Mouse (Mus musculus) left cerebral cortex, postnatal 25 days (tissue): Measurements from ENCODE around the gene Slc39a11. TPM values are rescaled to one million over a fixed set of nuclear protein-coding genes. Genes with fewer than 3 reads are reported as not detected.

Experiments used
- DNase-seq, 2 experiments: peaks; one replicate each; pipeline ENCODE4 v3.0.0; 2022; ENCODE audit warnings: low spot score in 2 of 2, mixed read lengths in 1 of 2
- intact Hi-C: fragments of 180-260 bp; cut with DNase I; formaldehyde crosslinking; loops from one replicate; pipeline ENCODE4 v1.15.1; 2025
- total RNA-seq, 2 experiments: library from RNA; stranded (reverse); gene quantifications; 2 replicates each; pipeline ENCODE4 v1.2.3; 2021

Gene Slc39a11
- total RNA-seq, 2 experiments from 2014 or later, result 11.4 to 13.9 TPM

DNA sequence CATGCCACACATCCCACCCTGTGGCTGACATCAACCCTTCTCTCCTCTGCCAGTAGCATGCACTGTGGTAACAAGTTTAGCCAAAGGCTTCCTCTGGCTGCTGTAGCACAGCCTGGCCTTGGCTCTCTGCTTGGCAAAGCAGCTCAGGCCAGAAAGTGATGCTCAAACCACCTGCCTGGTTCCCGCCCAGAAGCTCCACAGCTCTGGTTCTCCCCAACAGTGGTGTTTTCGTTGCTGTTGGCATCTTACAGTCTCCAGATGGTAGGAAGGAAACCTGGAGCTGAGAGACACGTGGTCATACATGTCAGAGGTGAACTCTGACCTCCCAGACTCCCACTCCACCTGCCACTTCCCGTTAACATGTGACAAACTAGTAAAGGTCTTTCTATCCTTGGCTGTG lies 127.2 kb downstream of the Slc39a11 start:
- intact Hi-C loops, result no loop called here
- no peak for DNase-seq

GRCm38 (mm10) chr11:113521469-113522190 lies 128.2 kb downstream of the Slc39a11 start:
- intact Hi-C loops, result no loop called here
- no peak for DNase-seq

DNA sequence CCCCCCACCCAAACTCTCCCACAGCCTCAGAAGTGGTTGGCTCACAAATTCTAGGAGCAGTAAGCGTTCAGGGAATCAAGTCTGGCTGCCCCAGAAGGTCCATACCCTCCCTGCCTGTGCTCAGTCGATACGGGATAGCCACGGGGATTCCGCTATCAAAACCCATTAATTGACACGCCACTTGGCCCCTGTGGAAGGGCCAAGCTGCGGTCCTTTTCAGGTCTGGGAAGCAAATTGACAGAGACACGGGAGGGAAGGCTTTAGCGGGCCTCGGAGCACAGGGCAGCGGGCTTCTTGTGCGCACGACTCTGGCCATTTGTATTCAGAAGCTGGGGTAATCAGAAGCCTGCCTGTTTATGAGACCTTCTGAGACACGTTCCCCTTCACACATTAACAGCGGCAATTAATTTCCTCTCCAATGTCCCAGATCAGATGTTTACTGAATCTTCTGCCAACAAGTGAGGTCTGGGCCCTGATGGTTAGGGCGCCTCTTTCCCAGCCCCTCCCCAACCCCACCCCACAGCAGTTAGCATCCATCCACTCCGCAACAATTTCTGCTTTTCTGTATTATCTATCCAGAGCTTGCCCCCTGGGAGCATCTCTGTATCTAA lies 128.9 kb downstream of the Slc39a11 start:
- intact Hi-C loops, result no loop called here
- no peak for DNase-seq

GRCm38 (mm10) chr11:113520373-113520772 lies 129.5 kb downstream of the Slc39a11 start:
- intact Hi-C loops, result no loop called here

GRCm38 (mm10) chr11:113519973-113520372 lies 129.9 kb downstream of the Slc39a11 start:
- no peak for DNase-seq
- intact Hi-C loops, result loop anchor here (5.0 kb wide), 1 partner anchor 92 kb away; no protein-coding TSS in a partner anchor

More at GRCm38 (mm10) chr11:113520373-113520772, 129.5 kb downstream of the Slc39a11 start:
- peak in 1 of 2 experiments; percentile 67 for DNase-seq

DNA sequence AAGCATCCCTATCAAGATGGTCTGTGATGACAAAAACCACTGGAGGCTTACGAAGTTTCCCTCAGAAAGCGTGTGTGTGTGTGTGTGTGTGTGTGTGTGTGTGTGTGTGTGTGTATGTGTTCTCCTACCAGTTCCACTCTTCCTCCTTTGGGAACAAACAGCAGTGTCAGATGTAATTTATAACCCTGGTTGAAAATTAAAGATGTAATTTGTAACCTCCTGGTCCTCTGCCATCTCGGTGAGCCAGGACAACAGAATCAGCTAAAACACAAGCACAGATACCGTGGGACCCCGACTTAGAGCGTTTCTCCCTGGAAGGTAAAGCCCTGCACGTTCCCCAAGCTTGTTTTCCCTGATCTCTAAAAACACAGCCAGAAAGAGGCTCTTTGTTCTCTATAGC lies 131.7 kb downstream of the Slc39a11 start:
- DNase-seq, result no peak
- intact Hi-C loops, result loop anchor here (5.0 kb wide), 1 partner anchor 94 kb away; no protein-coding TSS in a partner anchor

GRCm38 (mm10) chr11:113516156-113516555 lies 133.7 kb downstream of the Slc39a11 start:
- intact Hi-C loops, result loop anchor here (5.0 kb wide), 1 partner anchor 96 kb away; no protein-coding TSS in a partner anchor
- peak; percentile 30 to 80 for DNase-seq

- intact Hi-C loops, result no loop called here
- no peak for DNase-seq
Observed at GRCm38 (mm10) chr11:113512976-113513375, 136.9 kb downstream of the Slc39a11 start.

GRCm38 (mm10) chr11:113512150-113512549 lies 137.7 kb downstream of the Slc39a11 start:
- intact Hi-C loops, result no loop called here
- no peak for DNase-seq

DNA sequence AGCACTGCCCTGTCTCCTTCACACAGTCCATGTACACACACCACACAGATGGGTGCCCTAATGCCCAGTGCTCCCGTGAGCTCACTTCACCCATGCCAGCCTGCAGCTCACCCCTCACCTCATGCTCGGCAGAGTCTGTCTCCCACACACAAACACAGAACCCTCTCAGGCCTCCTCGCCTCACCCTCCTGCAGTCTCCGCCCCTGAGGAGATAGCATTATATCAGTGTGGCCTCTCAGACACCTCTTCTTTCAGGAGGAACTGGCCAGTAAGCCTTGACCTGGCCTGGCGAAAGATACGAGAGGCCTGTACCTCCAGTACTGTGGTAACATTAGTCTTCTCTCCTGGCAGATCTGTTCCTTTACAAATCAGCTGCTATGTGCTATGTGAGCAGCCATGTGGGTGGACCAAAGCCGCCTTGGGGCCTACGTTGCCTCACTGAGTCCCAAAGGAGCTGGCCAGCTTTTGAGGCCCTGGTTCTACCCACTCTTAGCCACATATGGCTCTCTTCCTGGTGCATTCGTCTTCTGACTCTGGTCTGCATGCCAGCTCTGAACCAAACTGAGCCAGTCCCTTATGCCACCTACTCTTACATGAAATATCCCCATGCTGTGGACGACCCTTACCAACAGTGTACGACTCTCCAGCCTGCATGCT lies 138.8 kb downstream of the Slc39a11 start:
- intact Hi-C loops, result no loop called here
- DNase-seq, result peak in 1 of 2 experiments; percentile 64

DNA sequence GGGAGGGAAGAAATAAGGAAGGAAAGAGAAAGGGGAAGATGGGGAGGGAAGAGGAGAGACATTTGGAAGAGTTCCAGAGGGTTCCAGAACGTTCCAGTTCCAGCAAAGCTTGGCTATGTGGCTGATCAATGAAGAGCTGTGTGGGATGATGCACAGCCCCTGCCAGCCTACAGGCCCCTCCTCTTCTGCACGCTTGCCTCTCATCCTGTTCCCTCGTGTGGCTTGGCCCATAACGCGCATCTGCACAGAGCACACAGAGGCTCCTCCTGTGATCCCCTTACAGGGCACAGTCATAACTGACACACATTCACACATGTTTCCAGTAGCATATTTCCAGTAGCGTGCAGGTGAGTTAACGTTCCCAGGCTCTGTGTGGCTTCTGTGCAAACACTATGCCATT lies 139.6 kb downstream of the Slc39a11 start:
- intact Hi-C loops, result no loop called here
- DNase-seq, result no peak

DNA sequence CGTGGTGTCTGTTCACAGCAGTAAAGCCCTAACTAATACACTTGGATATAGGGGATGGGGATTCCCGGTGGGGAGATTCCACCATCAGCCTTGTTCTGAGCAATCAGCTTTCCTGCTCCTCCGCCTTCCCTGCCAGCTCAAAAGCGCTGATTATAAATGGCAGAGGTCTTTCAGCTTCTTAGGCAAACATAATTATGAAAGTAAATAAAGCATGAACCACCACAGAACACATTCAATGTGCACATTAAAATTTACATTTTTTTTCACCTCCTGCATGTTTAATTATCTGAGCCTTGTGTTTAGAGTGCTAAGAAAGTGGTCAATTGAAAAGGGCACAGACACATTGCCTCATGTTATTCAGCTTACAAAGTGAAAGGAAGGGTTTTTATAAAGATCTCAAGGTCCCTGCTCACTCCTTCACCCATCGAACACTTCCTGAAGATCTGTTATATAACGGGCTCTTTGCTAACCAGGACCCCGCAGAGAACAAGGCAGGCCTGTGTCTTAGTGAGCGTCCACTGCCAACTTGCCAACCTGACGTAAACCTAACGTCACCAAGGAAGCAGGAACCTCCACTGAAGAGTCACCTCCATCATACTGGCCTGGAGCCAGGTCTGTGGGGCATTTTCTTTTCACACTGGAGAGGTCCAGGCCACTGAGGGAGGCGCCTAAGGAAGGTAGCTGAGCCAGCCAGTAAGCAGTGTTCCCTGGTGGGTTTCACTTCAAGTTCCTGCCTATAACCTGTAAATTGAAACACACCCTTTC lies 142.0 kb downstream of the Slc39a11 start:
- intact Hi-C loops, result no loop called here
- no peak for DNase-seq

DNA sequence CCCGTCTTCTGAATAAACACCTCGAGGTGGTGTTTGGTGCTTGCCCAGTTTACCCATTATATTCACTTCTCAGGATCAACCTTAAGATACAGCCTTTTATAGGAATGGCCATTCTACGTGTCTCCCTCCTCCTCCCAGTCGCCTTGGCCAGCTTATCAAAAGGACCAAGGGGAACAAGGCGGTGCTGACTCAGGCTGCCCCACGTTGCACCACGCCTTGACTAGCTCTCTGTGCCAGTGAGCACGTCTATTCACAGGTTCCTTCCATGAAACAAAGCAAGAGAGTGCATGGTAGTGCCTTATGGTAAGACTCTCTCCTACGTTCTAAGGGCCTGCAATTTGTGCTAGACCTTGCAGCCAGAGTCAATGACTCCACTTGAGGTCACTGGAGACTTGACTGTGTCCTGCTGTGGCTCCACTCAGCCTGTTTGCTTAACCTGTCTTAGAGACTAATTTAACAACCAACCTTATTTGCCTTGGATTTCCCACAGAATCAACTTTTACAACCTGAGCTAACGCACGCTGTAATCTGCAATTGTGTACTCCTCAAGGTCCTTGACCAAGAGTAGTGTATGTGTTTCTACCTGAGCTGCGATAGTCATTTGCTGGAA lies 144.2 kb downstream of the Slc39a11 start:
- no peak for DNase-seq
- intact Hi-C loops, result no loop called here

DNA sequence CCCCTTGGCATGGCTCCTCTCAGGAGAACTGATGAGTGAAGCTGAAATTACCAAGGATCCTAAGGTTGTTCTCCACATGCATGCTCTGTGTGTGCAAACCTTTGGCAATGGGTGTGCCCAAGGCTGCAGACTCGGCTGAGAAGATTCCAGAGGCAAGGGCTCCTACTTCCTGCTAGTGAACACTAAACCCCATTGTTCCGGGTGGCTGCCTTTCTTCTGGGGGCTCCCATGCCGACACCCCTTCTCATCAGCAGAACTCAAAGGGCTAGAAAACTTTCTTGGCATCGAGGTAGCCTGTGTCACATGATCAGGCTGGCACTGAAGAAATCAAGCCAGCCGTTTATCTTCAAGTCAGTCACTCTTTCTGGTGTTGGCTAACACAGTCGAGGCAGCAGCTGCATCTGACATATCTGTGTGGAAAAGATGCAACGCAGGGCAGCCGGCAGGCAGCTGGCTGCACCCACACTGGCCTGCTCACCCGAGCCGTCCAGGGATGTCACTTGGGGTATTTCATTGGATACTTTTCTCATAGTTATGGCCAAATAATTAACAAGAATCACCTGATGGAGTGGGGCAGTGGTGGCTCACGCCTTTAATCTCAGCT lies 145.3 kb downstream of the Slc39a11 start:
- no peak for DNase-seq
- intact Hi-C loops, result no loop called here

DNA sequence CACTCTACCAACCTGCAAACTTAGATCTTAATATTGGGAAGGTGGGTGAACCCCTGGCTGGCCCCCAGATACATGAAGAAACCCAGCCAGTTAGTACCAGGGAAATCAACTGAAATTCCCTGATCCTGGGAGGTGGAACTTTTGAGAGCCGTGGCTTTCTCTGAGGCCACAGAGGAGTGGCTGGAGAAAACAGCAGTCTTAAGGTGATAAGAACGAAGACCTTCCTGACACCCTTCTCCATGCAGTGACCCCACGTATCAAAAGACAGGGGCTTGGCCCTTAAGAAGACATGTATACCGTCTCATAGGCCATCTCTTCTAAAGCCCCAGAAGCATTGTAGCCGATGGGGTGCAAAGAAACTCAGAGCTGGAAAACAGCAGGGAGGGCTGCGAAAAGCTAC lies 146.9 kb downstream of the Slc39a11 start:
- intact Hi-C loops, result no loop called here
- no peak for DNase-seq

- intact Hi-C loops, result no loop called here
- DNase-seq, result no peak
Observed at GRCm38 (mm10) chr11:113500631-113501305, 149.1 kb downstream of the Slc39a11 start.

GRCm38 (mm10) chr11:113498889-113499288 lies 151.0 kb downstream of the Slc39a11 start:
- intact Hi-C loops, result no loop called here
- no peak for DNase-seq

GRCm38 (mm10) chr11:113494021-113494546 lies 155.8 kb downstream of the Slc39a11 start:
- intact Hi-C loops, result no loop called here
- no peak for DNase-seq
